Mouse (Mus musculus): ENCODE data around the gene Cdc26. TPM values are rescaled to one million over a fixed set of nuclear protein-coding genes. Genes with fewer than 3 reads are reported as not detected.
A peak's percentile ranks its signal among the peaks of the same experiment; 100 is the strongest.

Gene Cdc26
- polyA plus RNA-seq, 1 experiment from 2014 or later, result 83.1 TPM

GRCm38 (mm10) chr4:62369091-62369490 lies 39.4 kb downstream of the Cdc26 start:
- Histone ChIP-seq H3K4me1 (replicated peaks; ENCODE audit: control insufficient read depth, insufficient read depth, low read length) (no peaks in the 10 kb centered on the region), H3K4me3 (replicated peaks; ENCODE audit: low read length) (no peak overlapping the region), H3K4me2 (replicated peaks) (no peak overlapping the region), H3K9ac (no peak overlapping the region), H3K9me3 (ENCODE audit: control insufficient read depth, low read length) (no peaks in the 10 kb centered on the region), H3K27ac (no peak overlapping the region), H3K36me3 (replicated peaks; ENCODE audit: control insufficient read depth, insufficient read depth) (no peaks in the 10 kb centered on the region), H3K27me3 (ENCODE audit: control insufficient read depth, insufficient read depth, low read length) (no peaks in the 10 kb centered on the region)
- ATAC-seq (ENCODE audit: low FRiP score), result no peak
- no peak for DNase-seq (ENCODE audit: low spot score)
- WGBS, result 84% methylated on average over 3 of the region's 3 CpGs

- Histone ChIP-seq H3K27me3 (ENCODE audit: control insufficient read depth, insufficient read depth, low read length) (no peaks in the 10 kb centered on the region), H3K9ac (no peak overlapping the region), H3K4me2 (replicated peaks) (no peak overlapping the region), H3K4me1 (replicated peaks; ENCODE audit: control insufficient read depth, insufficient read depth, low read length) (no peaks in the 10 kb centered on the region), H3K9me3 (ENCODE audit: control insufficient read depth, low read length) (no peaks in the 10 kb centered on the region), H3K27ac (no peak overlapping the region), H3K36me3 (replicated peaks; ENCODE audit: control insufficient read depth, insufficient read depth) (no peaks in the 10 kb centered on the region), H3K4me3 (replicated peaks; ENCODE audit: low read length) (no peak overlapping the region)
- WGBS, result 91% methylated on average over 6 of the region's 6 CpGs
- ATAC-seq (ENCODE audit: low FRiP score) (no peak), DNase-seq (ENCODE audit: low spot score) (no peak)
Measured at GRCm38 (mm10) chr4:62367586-62367985, 40.9 kb downstream of the Cdc26 start.

- no peaks in the 10 kb centered on the region for H3K36me3 ChIP-seq (replicated peaks; ENCODE audit: control insufficient read depth, insufficient read depth)
- H3K4me3 ChIP-seq (replicated peaks; ENCODE audit: low read length), result no peak overlapping the region
- peaks cover 8% of the 10 kb centered on the region for H3K4me1 ChIP-seq (replicated peaks; ENCODE audit: control insufficient read depth, insufficient read depth, low read length)
- H3K4me2 ChIP-seq (replicated peaks), result no peak overlapping the region
- 84% methylated on average over 4 of the region's 4 CpGs for WGBS
- DNase-seq (ENCODE audit: low spot score) (no peak), ATAC-seq (ENCODE audit: low FRiP score) (no peak)
- no peaks in the 10 kb centered on the region for H3K27me3 ChIP-seq (ENCODE audit: control insufficient read depth, insufficient read depth, low read length)
- H3K9me3 ChIP-seq (ENCODE audit: control insufficient read depth, low read length), result no peaks in the 10 kb centered on the region
- no peak overlapping the region for H3K27ac ChIP-seq
- no peak overlapping the region for H3K9ac ChIP-seq
Measured at GRCm38 (mm10) chr4:62366291-62366690, 42.2 kb downstream of the Cdc26 start.

GRCm38 (mm10) chr4:62364299-62364698 lies 44.1 kb downstream of the Cdc26 start:
- Histone ChIP-seq H3K9ac (no peak overlapping the region), H3K4me2 (replicated peaks) (no peak overlapping the region), H3K27me3 (ENCODE audit: control insufficient read depth, insufficient read depth, low read length) (no peaks in the 10 kb centered on the region), H3K4me3 (replicated peaks; ENCODE audit: low read length) (no peak overlapping the region), H3K9me3 (ENCODE audit: control insufficient read depth, low read length) (no peaks in the 10 kb centered on the region), H3K4me1 (replicated peaks; ENCODE audit: control insufficient read depth, insufficient read depth, low read length) (peaks cover 13% of the 10 kb centered on the region), H3K27ac (no peak overlapping the region), H3K36me3 (replicated peaks; ENCODE audit: control insufficient read depth, insufficient read depth) (no peaks in the 10 kb centered on the region)
- 95% methylated on average over 8 of the region's 8 CpGs for WGBS
- ATAC-seq (ENCODE audit: low FRiP score) (no peak), DNase-seq (ENCODE audit: low spot score) (no peak)

GRCm38 (mm10) chr4:62362437-62362836 lies 46.0 kb downstream of the Cdc26 start:
- ATAC-seq (ENCODE audit: low FRiP score) (no peak), DNase-seq (ENCODE audit: low spot score) (no peak)
- Histone ChIP-seq H3K4me1 (replicated peaks; ENCODE audit: control insufficient read depth, insufficient read depth, low read length) (peaks cover 24% of the 10 kb centered on the region), H3K9me3 (ENCODE audit: control insufficient read depth, low read length) (no peaks in the 10 kb centered on the region), H3K27me3 (ENCODE audit: control insufficient read depth, insufficient read depth, low read length) (no peaks in the 10 kb centered on the region), H3K27ac (no peak overlapping the region), H3K4me2 (replicated peaks) (no peak overlapping the region), H3K4me3 (replicated peaks; ENCODE audit: low read length) (no peak overlapping the region), H3K9ac (no peak overlapping the region), H3K36me3 (replicated peaks; ENCODE audit: control insufficient read depth, insufficient read depth) (no peaks in the 10 kb centered on the region)
- 93% methylated on average over 2 of the region's 2 CpGs for WGBS

GRCm38 (mm10) chr4:62361997-62362396 lies 46.4 kb downstream of the Cdc26 start:
- ATAC-seq (ENCODE audit: low FRiP score), result no peak
- H3K27ac ChIP-seq, result no peak overlapping the region
- H3K4me1 ChIP-seq (replicated peaks; ENCODE audit: control insufficient read depth, insufficient read depth, low read length), result peaks cover 24% of the 10 kb centered on the region
- WGBS, result 94% methylated on average over 1 of the region's 1 CpGs
- peak overlapping the region; percentile 70; the same call in 1 of the 2 replicates for H3K4me3 ChIP-seq (replicated peaks; ENCODE audit: low read length)
- no peaks in the 10 kb centered on the region for H3K36me3 ChIP-seq (replicated peaks; ENCODE audit: control insufficient read depth, insufficient read depth)
- H3K9ac ChIP-seq, result peak overlapping the region; percentile 76; the same call in 1 of the 2 replicates
- H3K9me3 ChIP-seq (ENCODE audit: control insufficient read depth, low read length), result no peaks in the 10 kb centered on the region
- H3K27me3 ChIP-seq (ENCODE audit: control insufficient read depth, insufficient read depth, low read length), result no peaks in the 10 kb centered on the region
- H3K4me2 ChIP-seq (replicated peaks), result peak overlapping the region; percentile 69
- DNase-seq (ENCODE audit: low spot score), result no peak

- Histone ChIP-seq H3K9ac (peak overlapping the region; percentile 76), H3K4me1 (replicated peaks; ENCODE audit: control insufficient read depth, insufficient read depth, low read length) (peaks cover 24% of the 10 kb centered on the region), H3K9me3 (ENCODE audit: control insufficient read depth, low read length) (no peaks in the 10 kb centered on the region), H3K36me3 (replicated peaks; ENCODE audit: control insufficient read depth, insufficient read depth) (no peaks in the 10 kb centered on the region), H3K27ac (no peak overlapping the region), H3K27me3 (ENCODE audit: control insufficient read depth, insufficient read depth, low read length) (no peaks in the 10 kb centered on the region), H3K4me2 (replicated peaks) (peak overlapping the region; percentile 69), H3K4me3 (replicated peaks; ENCODE audit: low read length) (peak overlapping the region; percentile 70)
- ATAC-seq (ENCODE audit: low FRiP score) (no peak), DNase-seq (ENCODE audit: low spot score) (no peak)
- WGBS, result 53% methylated on average over 6 of the region's 6 CpGs
Measured at GRCm38 (mm10) chr4:62361571-62361970, 46.9 kb downstream of the Cdc26 start.

GRCm38 (mm10) chr4:62360805-62361455 lies 47.5 kb downstream of the Cdc26 start:
- peak overlapping the region; percentile 70 for H3K4me3 ChIP-seq (replicated peaks; ENCODE audit: low read length)
- ATAC-seq (ENCODE audit: low FRiP score) (no peak), DNase-seq (ENCODE audit: low spot score) (no peak)
- H3K9me3 ChIP-seq (ENCODE audit: control insufficient read depth, low read length), result no peaks in the 10 kb centered on the region
- under 1% methylated on average over 22 of the region's 22 CpGs for WGBS
- H3K4me2 ChIP-seq (replicated peaks), result peak overlapping the region; percentile 69
- H3K36me3 ChIP-seq (replicated peaks; ENCODE audit: control insufficient read depth, insufficient read depth), result no peaks in the 10 kb centered on the region
- no peaks in the 10 kb centered on the region for H3K27me3 ChIP-seq (ENCODE audit: control insufficient read depth, insufficient read depth, low read length)
- peaks cover 24% of the 10 kb centered on the region for H3K4me1 ChIP-seq (replicated peaks; ENCODE audit: control insufficient read depth, insufficient read depth, low read length)
- H3K27ac ChIP-seq, result peak overlapping the region; percentile 45; the same call in 1 of the 2 replicates
- peak overlapping the region; percentile 76 for H3K9ac ChIP-seq

GRCm38 (mm10) chr4:62360088-62360804 lies 48.2 kb downstream of the Cdc26 start, which contains the start of the genes Fkbp15 and Slc31a1:
TSS of gene Fkbp15 (minus strand) at chr4:62360548.
TSS of gene Slc31a1 (plus strand) at chr4:62360727.
- ATAC-seq (ENCODE audit: low FRiP score), result peak; percentile 100

More at GRCm38 (mm10) chr4:62360088-62360804, 48.2 kb downstream of the Cdc26 start, which contains the start of the genes Fkbp15 and Slc31a1:
- under 1% methylated on average over 51 of the region's 51 CpGs for WGBS
- Histone ChIP-seq H3K9me3 (ENCODE audit: control insufficient read depth, low read length) (no peaks in the 10 kb centered on the region), H3K36me3 (replicated peaks; ENCODE audit: control insufficient read depth, insufficient read depth) (no peaks in the 10 kb centered on the region), H3K4me3 (replicated peaks; ENCODE audit: low read length) (peak within 1 kb of the TSS; percentile 70), H3K27ac (peak within 1 kb of the TSS; percentile 69), H3K9ac (peak within 1 kb of the TSS; percentile 76), H3K4me1 (replicated peaks; ENCODE audit: control insufficient read depth, insufficient read depth, low read length) (peaks cover 24% of the 10 kb centered on the region), H3K4me2 (replicated peaks) (peak within 1 kb of the TSS; percentile 88), H3K27me3 (ENCODE audit: control insufficient read depth, insufficient read depth, low read length) (no peaks in the 10 kb centered on the region)
- peak; percentile 95 for DNase-seq (ENCODE audit: low spot score)

Measured in hindbrain, embryonic 14.5 days (tissue).